Mouse (Mus musculus) embryonic facial prominence, embryonic 10.5 days (tissue): ENCODE measurements around the gene Amz2. TPM values are rescaled to one million over a fixed set of nuclear protein-coding genes. Genes with fewer than 3 reads are reported as not detected.
A peak's percentile ranks its signal among the peaks of the same experiment; 100 is the strongest.

Source experiments
- DNase-seq: peaks from one replicate; pipeline ENCODE4 v3.0.0-alpha.2; 2017; ENCODE audit warnings: low spot score
- H3K27ac ChIP-seq: fragments of 300-500 bp; sonication (generic); replicated peaks from 2 replicates; pipeline ENCODE4 v1.5.1; 2016; ENCODE audit warnings: mild to moderate bottlenecking
- H3K27me3 ChIP-seq: fragments of 300-500 bp; sonication (generic); replicated peaks from 2 replicates; pipeline ENCODE4 v1.6.1; 2016; ENCODE audit warnings: low read depth, mild to moderate bottlenecking; ENCODE audit not compliant: poor library complexity, severe bottlenecking
- H3K36me3 ChIP-seq: fragments of 300-500 bp; sonication (generic); replicated peaks from 2 replicates; pipeline ENCODE4 v1.6.1; 2016; ENCODE audit warnings: mild to moderate bottlenecking, moderate library complexity
- H3K4me1 ChIP-seq: fragments of 300-500 bp; sonication (generic); 2 replicates; pipeline ENCODE4 v1.6.1; 2016
- H3K4me3 ChIP-seq: fragments of 300-500 bp; sonication (generic); 2 replicates; pipeline ENCODE4 v1.5.1; 2016; ENCODE audit warnings: mild to moderate bottlenecking, moderate library complexity
- H3K9me3 ChIP-seq: fragments of 300-500 bp; sonication (generic); 2 replicates; pipeline ENCODE4 v1.6.1; 2016; ENCODE audit warnings: mild to moderate bottlenecking
- WGBS: fragments of 180-500 bp; shearing (Covaris S2); methylation state at CpG from one replicate; pipeline ENCODE4 v1.1.7; 2016; 5-methylcytosine and 5-hydroxymethylcytosine counted together
- polyA plus RNA-seq: library from polyadenylated mRNA; unstranded; fragments of >200 nt; fragmentation: Nextera tagmentation; extraction: Ambion mirVana; gene quantifications from 2 replicates; pipeline ENCODE4 v1.2.1, GENCODE M21; 2016

Amz2 gene
- polyA plus RNA-seq, 1 experiment from 2014 or later = 41.6 TPM

GRCm38 (mm10) chr11:109474086-109474742 lies 48.5 kb downstream of the Amz2 start:
- H3K4me3 ChIP-seq = peak overlapping the region; percentile 88
- H3K9me3 ChIP-seq = no peaks in the 10 kb centered on the region
- WGBS = 11% methylated on average over 14 of the region's 14 CpGs
- DNase-seq = no peak
- peaks cover 61% of the 10 kb centered on the region for H3K27me3 ChIP-seq
- peak overlapping the region; percentile 99 for H3K27ac ChIP-seq
- H3K4me1 ChIP-seq = peaks cover 60% of the 10 kb centered on the region
- no peaks in the 10 kb centered on the region for H3K36me3 ChIP-seq

- no peak for DNase-seq
- 82% methylated on average over 13 of the region's 13 CpGs for WGBS
Observed at GRCm38 (mm10) chr11:109474836-109475235, 49.1 kb downstream of the Amz2 start.

DNA sequence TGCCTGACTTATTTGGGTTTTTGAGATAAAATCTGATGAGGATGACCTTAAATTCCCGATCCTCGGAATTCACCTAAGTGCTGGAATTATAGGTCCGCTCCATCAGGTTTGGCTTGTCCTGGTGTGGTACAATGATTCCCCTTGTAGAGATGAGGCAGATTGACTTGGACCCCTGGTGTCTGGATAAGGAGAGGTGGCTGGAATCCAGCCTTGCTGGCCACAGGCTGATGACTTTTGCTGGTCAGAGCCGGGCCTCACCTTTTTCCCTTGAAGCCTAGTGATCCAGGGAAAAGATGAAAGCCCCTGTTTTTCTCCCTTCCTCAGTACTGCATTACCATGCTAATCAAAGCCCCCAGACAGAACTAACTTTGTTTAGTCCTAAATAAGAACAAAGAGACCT lies 50.0 kb downstream of the Amz2 start:
- Histone ChIP-seq H3K4me3 (no peak overlapping the region), H3K9me3 (no peaks in the 10 kb centered on the region), H3K36me3 (no peaks in the 10 kb centered on the region), H3K27me3 (peaks cover 67% of the 10 kb centered on the region), H3K27ac (no peak overlapping the region), H3K4me1 (peaks cover 60% of the 10 kb centered on the region)
- DNase-seq = no peak
- WGBS = 60% methylated on average over 4 of the region's 4 CpGs

More at GRCm38 (mm10) chr11:109474836-109475235, 49.1 kb downstream of the Amz2 start:
- Histone ChIP-seq H3K36me3 (no peaks in the 10 kb centered on the region), H3K4me1 (peaks cover 61% of the 10 kb centered on the region), H3K27me3 (peaks cover 65% of the 10 kb centered on the region), H3K27ac (no peak overlapping the region), H3K4me3 (no peak overlapping the region), H3K9me3 (no peaks in the 10 kb centered on the region)

DNA sequence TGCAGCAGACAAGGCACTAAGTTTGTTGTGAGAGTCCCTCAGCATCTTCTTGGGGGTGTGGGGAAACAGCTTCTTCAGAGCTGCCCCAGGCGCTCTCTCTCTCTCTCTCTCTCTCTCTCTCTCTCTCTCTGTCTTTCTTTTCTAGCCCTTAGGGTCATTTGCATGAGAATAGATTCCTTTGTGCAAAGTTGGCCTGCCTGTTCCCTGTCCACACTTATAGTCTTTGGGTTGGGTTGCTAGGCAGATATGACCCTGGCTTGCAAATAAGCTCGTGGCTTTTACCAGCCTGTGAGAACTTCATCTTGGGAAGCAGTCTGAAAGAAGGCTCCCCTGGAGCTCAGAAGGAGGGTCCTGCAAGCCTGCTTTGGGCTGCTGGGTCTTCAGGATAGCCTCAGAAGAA lies 50.5 kb downstream of the Amz2 start:
- DNase-seq = no peak
- Histone ChIP-seq H3K27ac (peak overlapping the region; percentile 48; the same call in 1 of the 2 replicates), H3K9me3 (no peaks in the 10 kb centered on the region), H3K4me3 (no peak overlapping the region), H3K27me3 (peaks cover 63% of the 10 kb centered on the region), H3K4me1 (peaks cover 55% of the 10 kb centered on the region), H3K36me3 (no peaks in the 10 kb centered on the region)
- WGBS = 23% methylated on average over 2 of the region's 2 CpGs

DNA sequence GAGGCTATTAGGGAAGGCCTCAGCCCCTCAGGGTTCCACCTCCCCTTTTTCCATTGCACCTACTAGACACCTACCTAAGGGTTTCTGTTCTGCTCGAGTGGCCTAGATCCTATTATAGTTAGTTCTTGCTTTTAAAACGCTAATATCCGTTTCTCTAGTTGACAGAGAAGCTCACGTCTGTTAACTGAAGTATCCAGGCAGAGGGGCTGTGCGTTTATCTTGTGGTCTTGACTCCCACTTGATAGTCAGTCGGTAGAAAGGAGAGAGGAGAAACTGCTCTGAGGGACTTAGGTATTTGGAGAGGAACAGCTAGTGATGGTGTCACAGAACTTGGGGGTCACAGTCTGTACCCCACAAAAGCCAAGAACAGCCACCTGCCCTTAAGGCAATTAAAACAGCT lies 50.9 kb downstream of the Amz2 start:
- WGBS = 54% methylated on average over 6 of the region's 6 CpGs
- H3K36me3 ChIP-seq = no peaks in the 10 kb centered on the region
- H3K4me1 ChIP-seq = peaks cover 51% of the 10 kb centered on the region
- DNase-seq = no peak
- H3K4me3 ChIP-seq = no peak overlapping the region
- H3K27me3 ChIP-seq = peaks cover 59% of the 10 kb centered on the region
- H3K27ac ChIP-seq = peak overlapping the region; percentile 48; the same call in 1 of the 2 replicates
- H3K9me3 ChIP-seq = no peaks in the 10 kb centered on the region

DNA sequence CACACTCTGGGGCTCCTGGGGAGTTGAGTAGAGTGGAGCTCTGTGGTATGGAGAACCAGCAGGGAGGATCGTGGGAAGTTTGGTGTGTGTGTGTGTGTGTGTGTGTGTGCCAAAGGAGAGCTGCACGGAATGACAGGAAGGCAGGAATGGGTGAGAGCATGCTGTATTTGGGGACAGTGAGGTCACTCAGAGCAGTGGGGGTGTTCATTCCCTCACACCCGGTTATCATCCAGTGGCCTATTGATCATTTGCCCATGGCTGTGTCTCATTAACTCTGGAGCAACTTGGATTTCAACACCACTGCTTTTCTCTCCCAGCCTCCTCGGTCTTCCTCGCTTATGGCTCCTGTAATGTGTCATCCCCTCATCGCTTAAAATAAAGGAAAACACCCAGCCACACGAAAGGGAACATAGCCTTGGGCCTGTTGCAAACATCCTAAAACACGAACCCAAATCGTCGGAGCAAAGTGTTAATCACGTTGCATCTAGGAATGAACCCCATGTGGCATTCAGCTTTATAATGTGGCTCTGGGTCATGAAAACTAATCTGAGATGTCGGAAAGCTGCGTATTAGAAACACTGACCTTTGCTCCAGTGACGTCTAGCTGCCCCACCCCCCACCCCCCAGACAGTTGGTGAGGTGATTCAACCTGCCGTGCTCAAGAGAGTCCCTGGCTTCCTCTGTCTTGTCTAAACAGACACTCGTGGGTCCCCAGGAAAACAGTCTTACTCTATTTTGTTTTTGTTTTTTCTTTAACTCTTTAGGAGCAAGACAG lies 52.0 kb downstream of the Amz2 start:
- WGBS = 48% methylated on average over 16 of the region's 16 CpGs
- H3K4me1 ChIP-seq = peaks cover 42% of the 10 kb centered on the region

GRCm38 (mm10) chr11:109479575-109480285 lies 54.0 kb downstream of the Amz2 start:
- Histone ChIP-seq H3K36me3 (no peaks in the 10 kb centered on the region), H3K9me3 (no peaks in the 10 kb centered on the region), H3K4me3 (no peak overlapping the region), H3K27ac (no peak overlapping the region), H3K27me3 (peaks cover 44% of the 10 kb centered on the region), H3K4me1 (peaks cover 33% of the 10 kb centered on the region)
- 51% methylated on average over 16 of the region's 16 CpGs for WGBS
- no peak for DNase-seq

More for the DNA sequence above, 52.0 kb downstream of the Amz2 start:
- H3K36me3 ChIP-seq = no peaks in the 10 kb centered on the region
- H3K27ac ChIP-seq = no peak overlapping the region
- peaks cover 53% of the 10 kb centered on the region for H3K27me3 ChIP-seq
- no peak overlapping the region for H3K4me3 ChIP-seq
- no peak for DNase-seq
- H3K9me3 ChIP-seq = no peaks in the 10 kb centered on the region

GRCm38 (mm10) chr11:109480440-109480839 lies 54.7 kb downstream of the Amz2 start:
- H3K4me3 ChIP-seq = no peak overlapping the region
- H3K36me3 ChIP-seq = no peaks in the 10 kb centered on the region
- H3K27ac ChIP-seq = no peak overlapping the region
- DNase-seq = no peak
- H3K4me1 ChIP-seq = peaks cover 35% of the 10 kb centered on the region
- H3K27me3 ChIP-seq = peaks cover 37% of the 10 kb centered on the region
- H3K9me3 ChIP-seq = no peaks in the 10 kb centered on the region
- 79% methylated on average over 8 of the region's 8 CpGs for WGBS

DNA sequence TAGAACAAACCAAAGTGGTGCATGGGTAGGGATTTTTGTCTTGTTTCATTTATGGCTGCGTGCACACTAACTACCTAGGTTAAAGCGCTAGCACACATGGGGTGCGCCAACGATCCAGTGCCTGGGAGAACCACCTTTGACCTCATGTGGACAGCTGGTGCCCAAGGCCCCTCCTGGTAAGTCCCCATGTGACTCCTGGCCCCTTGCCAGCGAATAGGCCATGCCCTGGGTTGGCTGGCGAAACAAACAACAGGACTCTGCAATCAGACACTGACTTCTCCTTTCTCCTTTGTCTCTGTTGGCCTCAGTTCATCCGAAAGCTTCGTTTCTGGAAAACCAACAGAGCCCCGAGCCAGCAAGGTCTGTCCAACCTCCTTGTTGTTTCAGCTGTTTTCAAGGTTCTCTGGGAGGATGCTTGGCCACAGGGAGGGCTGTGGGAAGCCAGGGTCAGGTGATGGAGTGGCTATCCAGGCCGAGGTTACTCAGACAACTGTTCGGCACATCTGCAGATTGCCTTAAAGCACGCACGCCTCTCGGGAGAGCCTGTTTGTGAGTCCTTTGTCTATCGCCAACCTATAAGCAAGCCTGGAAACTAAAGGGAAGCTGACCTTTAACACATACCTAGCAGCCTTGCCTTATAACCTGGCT lies 59.8 kb downstream of the Amz2 start:
- no peaks in the 10 kb centered on the region for H3K36me3 ChIP-seq
- no peaks in the 10 kb centered on the region for H3K9me3 ChIP-seq
- H3K27ac ChIP-seq = no peak overlapping the region
- 77% methylated on average over 15 of the region's 15 CpGs for WGBS
- H3K4me1 ChIP-seq = peaks cover 6% of the 10 kb centered on the region; the same call in 1 of the 2 replicates
- H3K27me3 ChIP-seq = 0 out of 2 replicates have a peak, but pooled peaks cover 3% of the 10 kb centered on the region
- no peak overlapping the region for H3K4me3 ChIP-seq
- DNase-seq = no peak

- no peak for DNase-seq
- WGBS = 55% methylated on average over 1 of the region's 1 CpGs
- Histone ChIP-seq H3K36me3 (no peaks in the 10 kb centered on the region), H3K27me3 (no peaks in the 10 kb centered on the region), H3K4me1 (peaks cover 6% of the 10 kb centered on the region; the same call in 1 of the 2 replicates), H3K27ac (no peak overlapping the region), H3K4me3 (no peak overlapping the region), H3K9me3 (no peaks in the 10 kb centered on the region)
Observed at GRCm38 (mm10) chr11:109487111-109487510, 61.4 kb downstream of the Amz2 start.

DNA sequence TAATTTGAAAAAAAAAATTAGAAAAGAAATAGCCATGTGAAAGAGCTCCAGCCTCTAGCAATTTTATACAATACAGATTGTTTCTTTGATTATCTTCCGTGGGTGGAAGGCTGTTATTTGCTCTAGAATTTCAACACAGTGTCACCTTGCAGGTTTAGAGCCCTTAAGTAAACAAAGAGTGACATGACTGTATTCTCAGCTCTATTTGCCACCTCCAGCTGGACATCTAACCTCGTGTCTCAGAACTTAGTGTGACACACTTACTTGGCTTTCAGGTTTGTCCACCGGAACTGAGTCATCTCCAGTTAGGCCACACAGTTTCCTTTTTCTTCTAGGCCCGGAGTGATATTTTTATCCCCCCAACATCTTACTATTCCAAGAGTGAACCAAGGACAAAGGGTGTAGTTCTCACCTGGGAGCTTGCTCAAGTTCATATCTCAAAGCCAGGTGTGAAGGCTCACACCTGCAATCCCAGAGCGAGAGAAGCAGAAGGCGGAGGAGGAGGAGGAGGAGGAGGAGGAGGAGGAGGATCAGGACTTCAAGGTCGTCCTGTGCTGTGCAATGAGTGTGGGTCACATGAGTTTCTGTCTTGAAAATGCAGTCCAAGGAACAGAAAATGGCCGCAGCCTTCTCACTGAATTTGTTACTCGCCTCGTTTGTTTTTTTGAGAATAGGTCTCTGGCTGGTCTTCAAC lies 62.4 kb downstream of the Amz2 start:
- no peak for DNase-seq
- Histone ChIP-seq H3K4me3 (no peak overlapping the region), H3K27ac (no peak overlapping the region), H3K36me3 (no peaks in the 10 kb centered on the region), H3K4me1 (peaks cover 6% of the 10 kb centered on the region; the same call in 1 of the 2 replicates), H3K27me3 (no peaks in the 10 kb centered on the region), H3K9me3 (no peaks in the 10 kb centered on the region)
- 79% methylated on average over 10 of the region's 10 CpGs for WGBS

- Histone ChIP-seq H3K36me3 (no peaks in the 10 kb centered on the region), H3K4me1 (peaks cover 10% of the 10 kb centered on the region), H3K27ac (no peak overlapping the region), H3K27me3 (no peaks in the 10 kb centered on the region), H3K4me3 (no peak overlapping the region), H3K9me3 (no peaks in the 10 kb centered on the region)
- WGBS = 91% methylated on average over 2 of the region's 2 CpGs
- no peak for DNase-seq
Observed at GRCm38 (mm10) chr11:109489763-109490162, 64.0 kb downstream of the Amz2 start.
